Mouse (Mus musculus): ENCODE data around the gene Olfr974. TPM values are rescaled to one million over a fixed set of nuclear protein-coding genes. Genes with fewer than 3 reads are reported as not detected.

Olfr974 gene
- polyA plus RNA-seq, 1 experiment from 2014 or later, result not detected

GRCm38 (mm10) chr9:39991813-39992212 is 54.5 kb downstream of the Olfr974 start, which contains the start of gene Olfr978:
Olfr978 (plus strand) TSS chr9:39992113.
- Histone ChIP-seq H3K4me1 (ENCODE audit: control insufficient read depth, insufficient read depth, low read length) (no peaks in the 10 kb centered on the region), H3K9ac (ENCODE audit: low read depth, low read length) (no peak within 1 kb of the TSS), H3K9me3 (replicated peaks; ENCODE audit: control insufficient read depth, low read length, poor library complexity, severe bottlenecking) (no peaks in the 10 kb centered on the region), H3K4me2 (ENCODE audit: low read length) (no peak within 1 kb of the TSS), H3K27me3 (ENCODE audit: control insufficient read depth, insufficient read depth, low read depth, low read length) (no peaks in the 10 kb centered on the region), H3K27ac (ENCODE audit: low read length) (no peak within 1 kb of the TSS), H3K36me3 (ENCODE audit: control insufficient read depth, insufficient read depth, low read length) (no peaks in the 10 kb centered on the region), H3K4me3 (ENCODE audit: low read depth, low read length) (no peak within 1 kb of the TSS)
- ATAC-seq, result no peak
- WGBS, result 80% methylated on average over 2 of the region's 2 CpGs

Other genes starting within 250 kb of the Olfr974 start
- not detected in 2 replicates for gene Olfr149, start 230.4 kb upstream of the Olfr974 start, polyA plus RNA-seq (2015; fragmentation: Nextera tagmentation; extraction: Ambion mirVana)
- not detected in 2 replicates for gene Olfr965, start 226.1 kb upstream of the Olfr974 start, polyA plus RNA-seq (2015; fragmentation: Nextera tagmentation; extraction: Ambion mirVana)
- not detected in 2 replicates for gene Olfr150, start 206.5 kb upstream of the Olfr974 start, polyA plus RNA-seq (2015; fragmentation: Nextera tagmentation; extraction: Ambion mirVana)
- not detected in 2 replicates for gene Olfr967, start 191.3 kb upstream of the Olfr974 start, polyA plus RNA-seq (2015; fragmentation: Nextera tagmentation; extraction: Ambion mirVana)
- gene Olfr968, start 154.2 kb upstream of the Olfr974 start, polyA plus RNA-seq (2015; fragmentation: Nextera tagmentation; extraction: Ambion mirVana), result not detected in 2 replicates
- not detected in 2 replicates for gene Olfr969, start 146.6 kb upstream of the Olfr974 start, polyA plus RNA-seq (2015; fragmentation: Nextera tagmentation; extraction: Ambion mirVana)
- gene Olfr970, start 128.6 kb upstream of the Olfr974 start, polyA plus RNA-seq (2015; fragmentation: Nextera tagmentation; extraction: Ambion mirVana), result not detected in 2 replicates
- not detected in 2 replicates for gene Olfr971, start 100.6 kb upstream of the Olfr974 start, polyA plus RNA-seq (2015; fragmentation: Nextera tagmentation; extraction: Ambion mirVana)
- gene Olfr972, start 71.1 kb upstream of the Olfr974 start, polyA plus RNA-seq (2015; fragmentation: Nextera tagmentation; extraction: Ambion mirVana), result not detected in 2 replicates
- not detected in 2 replicates for gene Olfr229, start 30.2 kb upstream of the Olfr974 start, polyA plus RNA-seq (2015; fragmentation: Nextera tagmentation; extraction: Ambion mirVana)
- gene Olfr975, start 14.5 kb downstream of the Olfr974 start, polyA plus RNA-seq (2015; fragmentation: Nextera tagmentation; extraction: Ambion mirVana), result not detected in 2 replicates
- gene Olfr976, start 23.6 kb downstream of the Olfr974 start, polyA plus RNA-seq (2015; fragmentation: Nextera tagmentation; extraction: Ambion mirVana), result not detected in 2 replicates
- gene Olfr978, start 54.6 kb downstream of the Olfr974 start, polyA plus RNA-seq (2015; fragmentation: Nextera tagmentation; extraction: Ambion mirVana), result not detected in 2 replicates
- gene Olfr979, start 66.0 kb downstream of the Olfr974 start, polyA plus RNA-seq (2015; fragmentation: Nextera tagmentation; extraction: Ambion mirVana), result not detected in 2 replicates
- gene Olfr980, start 72.1 kb downstream of the Olfr974 start, polyA plus RNA-seq (2015; fragmentation: Nextera tagmentation; extraction: Ambion mirVana), result not detected in 2 replicates
- gene Olfr981, start 84.0 kb downstream of the Olfr974 start, polyA plus RNA-seq (2015; fragmentation: Nextera tagmentation; extraction: Ambion mirVana), result not detected in 2 replicates
- gene Olfr982, start 136.3 kb downstream of the Olfr974 start, polyA plus RNA-seq (2015; fragmentation: Nextera tagmentation; extraction: Ambion mirVana), result not detected in 2 replicates
- gene Olfr983, start 156.1 kb downstream of the Olfr974 start, polyA plus RNA-seq (2015; fragmentation: Nextera tagmentation; extraction: Ambion mirVana), result not detected in 2 replicates
- not detected in 2 replicates for gene Olfr984, start 176.7 kb downstream of the Olfr974 start, polyA plus RNA-seq (2015; fragmentation: Nextera tagmentation; extraction: Ambion mirVana)
- gene Olfr985, start 192.7 kb downstream of the Olfr974 start, polyA plus RNA-seq (2015; fragmentation: Nextera tagmentation; extraction: Ambion mirVana), result not detected in 2 replicates
- not detected in 2 replicates for gene Tmem225, start 210.6 kb downstream of the Olfr974 start, polyA plus RNA-seq (2015; fragmentation: Nextera tagmentation; extraction: Ambion mirVana)
- gene Olfr986, start 243.4 kb downstream of the Olfr974 start, polyA plus RNA-seq (2015; fragmentation: Nextera tagmentation; extraction: Ambion mirVana), result not detected in 2 replicates